ENCODE assay signal across 26 mouse cellular contexts in genomic region chr11:6595339-6595738, GRCm38 (mm10). TPM values are rescaled to one million over a fixed set of nuclear protein-coding genes. Genes with fewer than 3 reads are reported as not detected.
DNase-seq lines count a peak whose midpoint lies in the region; ATAC-seq and TF ChIP-seq lines count a peak whose summit lies in the region.
"Had no signal": no experiment of that assay in that cellular context is flagged by ENCODE, and none has a peak within 500 bp of the region (broad histone marks: within the 10 kb centered on the region; RNA-seq: fewer than 3 reads in every experiment).

No protein-coding gene starts in this region.

- DNase-seq in midbrain, embryonic 11.5 days (ENCODE audit: low spot score, missing footprints): no peak
- DNase-seq in c-Kit-positive CD71-positive TER-119-positive erythroid progenitor cells, embryonic 14.5 days (ENCODE audit: low spot score): peak; percentile 47
- peak in 2 of 3 experiments; percentile 34 to 44 for DNase-seq in liver, embryonic 14.5 days (ENCODE audit: low read depth in 3 of 3, low spot score in 3 of 3)
- no peak for DNase-seq in embryo, embryonic 11 days
- DNase-seq in frontal cortex, postnatal 36 days (ENCODE audit: low spot score in 2 of 2): no peak
- DNase-seq: adrenal gland, postnatal 10 days; cerebellum, adult 11 months; gastrocnemius, postnatal 14 days; heart, adult 2 months; heart, postnatal 10 days; kidney, postnatal 14 days; left cerebral cortex, postnatal 4 days; lung, postnatal 14 days; thymus, adult 18-20 months; thymus, postnatal 4 days had no signal

- H3K4me2 ChIP-seq in midbrain, embryonic 13.5 days (replicated peaks): no peak overlapping the region
- H3K4me2 ChIP-seq in midbrain, embryonic 11.5 days: no peak overlapping the region
- peak overlapping the region; percentile 48 for H3K4me2 ChIP-seq in liver, embryonic 14.5 days (ENCODE audit: low read depth)
- H3K4me2 ChIP-seq in intestine, embryonic 15.5 days (replicated peaks): no peak overlapping the region
- H3K4me2 ChIP-seq: forebrain, embryonic 12.5 days; hindbrain, embryonic 12.5 days had no signal

- no peak for ATAC-seq in midbrain, embryonic 13.5 days
- ATAC-seq in midbrain, embryonic 11.5 days (ENCODE audit: low FRiP score): no peak
- peak; percentile 65 for ATAC-seq in liver, embryonic 14.5 days (ENCODE audit: insufficient read depth)
- ATAC-seq in intestine, embryonic 15.5 days: no peak
- ATAC-seq: inflammation-experienced regulatory T-cells, adult 6 months; Patski had no signal

- no peak overlapping the region for H3K4me3 ChIP-seq in midbrain, embryonic 13.5 days (replicated peaks)
- H3K4me3 ChIP-seq in midbrain, embryonic 11.5 days (ENCODE audit: low read depth, low read length): no peak overlapping the region
- H3K4me3 ChIP-seq in liver, embryonic 14.5 days (ENCODE audit: insufficient read depth in 1 of 2, low read depth in 2 of 2, low read length in 2 of 2): no peak overlapping the region
- H3K4me3 ChIP-seq in intestine, embryonic 15.5 days (replicated peaks): no peak overlapping the region
- H3K4me3 ChIP-seq: forebrain, embryonic 12.5 days; heart, adult 2 months; hindbrain, embryonic 12.5 days; left cerebral cortex, adult 2 months had no signal

- H3K27ac ChIP-seq in midbrain, embryonic 13.5 days: 0 out of 2 replicates have a peak overlapping the region, but pooled peaks have one; percentile 42
- H3K27ac ChIP-seq in midbrain, embryonic 11.5 days (ENCODE audit: low read depth, low read length): no peak overlapping the region
- H3K27ac ChIP-seq in liver, embryonic 14.5 days: peak overlapping the region; percentile 74
- H3K27ac ChIP-seq in intestine, embryonic 15.5 days: no peak overlapping the region
- H3K27ac ChIP-seq: forebrain, embryonic 12.5 days; heart, adult 2 months; hindbrain, embryonic 12.5 days; left cerebral cortex, adult 2 months had no signal

- H3K36me3 ChIP-seq in midbrain, embryonic 13.5 days: peaks cover 87% of the 10 kb centered on the region
- H3K36me3 ChIP-seq in midbrain, embryonic 11.5 days (ENCODE audit: control insufficient read depth, insufficient read depth, low read length): peaks cover 32% of the 10 kb centered on the region
- peaks cover 12% of the 10 kb centered on the region for H3K36me3 ChIP-seq in liver, embryonic 14.5 days (replicated peaks; ENCODE audit: control insufficient read depth, insufficient read depth, low read depth)
- H3K36me3 ChIP-seq in intestine, embryonic 15.5 days: peaks cover 56% of the 10 kb centered on the region

- TF ChIP-seq CTCF in liver, embryonic 14.5 days (IDR thresholded peaks at IDR 0.05; ENCODE audit: low read depth): no peak

- WGBS in midbrain, embryonic 13.5 days: 95% methylated on average over 5 of the region's 5 CpGs
- 96% methylated on average over 5 of the region's 5 CpGs for whole genome bisulfite sequencing in midbrain, embryonic 11.5 days
- WGBS in liver, embryonic 14.5 days (ENCODE audit: insufficient replicate concordance): 24% methylated on average over 5 of the region's 5 CpGs
- WGBS in intestine, embryonic 15.5 days: 88% methylated on average over 5 of the region's 5 CpGs

- no peak overlapping the region for H3K9ac ChIP-seq in midbrain, embryonic 13.5 days (replicated peaks)
- no peak overlapping the region for H3K9ac ChIP-seq in midbrain, embryonic 11.5 days (ENCODE audit: low read length)
- peak overlapping the region; percentile 48 for H3K9ac ChIP-seq in liver, embryonic 14.5 days (replicated peaks)
- H3K9ac ChIP-seq in intestine, embryonic 15.5 days: no peak overlapping the region
- H3K9ac ChIP-seq: forebrain, embryonic 12.5 days; hindbrain, embryonic 12.5 days had no signal

- no peaks in the 10 kb centered on the region for H3K9me3 ChIP-seq in midbrain, embryonic 13.5 days
- H3K9me3 ChIP-seq in midbrain, embryonic 11.5 days (ENCODE audit: control insufficient read depth, low read length): no peaks in the 10 kb centered on the region
- no peaks in the 10 kb centered on the region for H3K9me3 ChIP-seq in liver, embryonic 14.5 days (ENCODE audit: control insufficient read depth, low read length)
- no peaks in the 10 kb centered on the region for H3K9me3 ChIP-seq in intestine, embryonic 15.5 days
- H3K9me3 ChIP-seq: forebrain, embryonic 12.5 days; hindbrain, embryonic 12.5 days had no signal

- peak; percentile 71 for TF ChIP-seq EP300 in liver, embryonic 14.5 days (IDR thresholded peaks at IDR 0.05; ENCODE audit: low read depth)

- no peaks in the 10 kb centered on the region for H3K27me3 ChIP-seq in midbrain, embryonic 13.5 days
- no peaks in the 10 kb centered on the region for H3K27me3 ChIP-seq in midbrain, embryonic 11.5 days (ENCODE audit: control insufficient read depth, insufficient read depth, low read length)
- no peaks in the 10 kb centered on the region for H3K27me3 ChIP-seq in liver, embryonic 14.5 days (ENCODE audit: control insufficient read depth, insufficient read depth, low read length)
- no peaks in the 10 kb centered on the region for H3K27me3 ChIP-seq in intestine, embryonic 15.5 days (replicated peaks)
- H3K27me3 ChIP-seq: forebrain, embryonic 12.5 days; hindbrain, embryonic 12.5 days; Patski had no signal

- peaks cover 31% of the 10 kb centered on the region for H3K4me1 ChIP-seq in midbrain, embryonic 13.5 days (replicated peaks)
- H3K4me1 ChIP-seq in midbrain, embryonic 11.5 days (ENCODE audit: control insufficient read depth, insufficient read depth, low read length): peaks cover 19% of the 10 kb centered on the region
- H3K4me1 ChIP-seq in liver, embryonic 14.5 days (replicated peaks; ENCODE audit: control insufficient read depth in 2 of 2, insufficient read depth in 2 of 2, low read length in 1 of 2): peaks cover 41 to 64% of the 10 kb centered on the region in 2 experiments
- H3K4me1 ChIP-seq in intestine, embryonic 15.5 days (replicated peaks): peaks cover 13% of the 10 kb centered on the region

RNA-seq across cellular contexts. Expression of gene Nacad, which starts 10.5 kb away (rescaled TPM):
- 96.9 and 101 TPM in 2 replicates for polyA plus RNA-seq in midbrain, embryonic 13.5 days (2015; fragmentation: Nextera tagmentation; extraction: Ambion mirVana)
- polyA plus RNA-seq in midbrain, embryonic 11.5 days (2014; fragmentation: Nextera tagmentation; extraction: Ambion mirVana): 37.1 and 38.4 TPM in 2 replicates
- 2.3 and 4.0 TPM in 2 replicates for polyA plus RNA-seq in liver, embryonic 14.5 days (2012; rRNA removed)
- 6.2 and 6.4 TPM in 2 replicates for polyA plus RNA-seq in liver, embryonic 14.5 days (2014; fragmentation: Nextera tagmentation; extraction: Ambion mirVana)
- polyA plus RNA-seq in intestine, embryonic 15.5 days (2015; fragmentation: Nextera tagmentation; extraction: Ambion mirVana): 6.2 and 6.3 TPM in 2 replicates
- polyA plus RNA-seq: inflammation-experienced regulatory T-cells, adult 6 months had no signal

RNA-seq across cellular contexts. Expression of gene Tbrg4, which starts 30.5 kb away (rescaled TPM):
- polyA plus RNA-seq in midbrain, embryonic 13.5 days (2015; fragmentation: Nextera tagmentation; extraction: Ambion mirVana): 34.6 and 35.5 TPM in 2 replicates
- polyA plus RNA-seq in midbrain, embryonic 11.5 days (2014; fragmentation: Nextera tagmentation; extraction: Ambion mirVana): 35.5 and 38.3 TPM in 2 replicates
- polyA plus RNA-seq in liver, embryonic 14.5 days (2012; rRNA removed): 55.1 and 63.6 TPM in 2 replicates
- polyA plus RNA-seq in liver, embryonic 14.5 days (2014; fragmentation: Nextera tagmentation; extraction: Ambion mirVana): 27.7 and 30.4 TPM in 2 replicates
- polyA plus RNA-seq in intestine, embryonic 15.5 days (2015; fragmentation: Nextera tagmentation; extraction: Ambion mirVana): 56.3 and 57.6 TPM in 2 replicates

RNA-seq across cellular contexts. Expression of gene Wap, which starts 43.1 kb away (rescaled TPM):
- not detected in 2 replicates for polyA plus RNA-seq in midbrain, embryonic 13.5 days (2015; fragmentation: Nextera tagmentation; extraction: Ambion mirVana)
- polyA plus RNA-seq in midbrain, embryonic 11.5 days (2014; fragmentation: Nextera tagmentation; extraction: Ambion mirVana): not detected in 2 replicates
- not detected in 2 replicates for polyA plus RNA-seq in liver, embryonic 14.5 days (2012; rRNA removed)
- polyA plus RNA-seq in liver, embryonic 14.5 days (2014; fragmentation: Nextera tagmentation; extraction: Ambion mirVana): not detected in 2 replicates
- polyA plus RNA-seq in intestine, embryonic 15.5 days (2015; fragmentation: Nextera tagmentation; extraction: Ambion mirVana): not detected in 2 replicates
- polyA plus RNA-seq: C2C12; forebrain, embryonic 12.5 days; heart, adult 2 months; hindbrain, embryonic 12.5 days; inflammation-experienced regulatory T-cells, adult 6 months; liver, adult 2 months; neural tube, embryonic 11.5 days; Patski; small intestine, adult 2 months had no signal

RNA-seq across cellular contexts. Expression of gene Ccm2, which starts 48.7 kb away (rescaled TPM):
- polyA plus RNA-seq in midbrain, embryonic 13.5 days (2015; fragmentation: Nextera tagmentation; extraction: Ambion mirVana): 82.4 and 87.8 TPM in 2 replicates
- polyA plus RNA-seq in midbrain, embryonic 11.5 days (2014; fragmentation: Nextera tagmentation; extraction: Ambion mirVana): 72.8 and 81.6 TPM in 2 replicates
- polyA plus RNA-seq in liver, embryonic 14.5 days (2012; rRNA removed): 33.1 and 36.8 TPM in 2 replicates
- 39.0 and 39.4 TPM in 2 replicates for polyA plus RNA-seq in liver, embryonic 14.5 days (2014; fragmentation: Nextera tagmentation; extraction: Ambion mirVana)
- 73.8 and 76.9 TPM in 2 replicates for polyA plus RNA-seq in intestine, embryonic 15.5 days (2015; fragmentation: Nextera tagmentation; extraction: Ambion mirVana)

Comparison
In these comparisons a context has a peak if more than half of its experiments do, and no peak if none do; other contexts are left out.
1. H3K27ac ChIP-seq: peak in midbrain, embryonic 13.5 days (single experiment) and liver, embryonic 14.5 days (single experiment); none in midbrain, embryonic 11.5 days (single experiment) and intestine, embryonic 15.5 days (single experiment).
2. DNase-seq: peak in c-Kit-positive CD71-positive TER-119-positive erythroid progenitor cells, embryonic 14.5 days (single experiment) and liver, embryonic 14.5 days (2 of 3); none in midbrain, embryonic 11.5 days (single experiment), embryo, embryonic 11 days (single experiment) and frontal cortex, postnatal 36 days (0 of 2).